Mouse (Mus musculus) CH12.LX (cell line): ENCODE results near the gene Slc22a15. TPM values are rescaled to one million over a fixed set of nuclear protein-coding genes. Genes with fewer than 3 reads are reported as not detected.

Experiments
- DNase-seq: peaks from one replicate; pipeline ENCODE4 v3.0.0-alpha.2; 2013; ENCODE audit errors: extremely low read depth
- H3K27ac ChIP-seq: 2 replicates; pipeline ENCODE4 v1.5.1; 2012; ENCODE audit warnings: low read depth, mild to moderate bottlenecking, control low read depth, moderate library complexity; ENCODE audit not compliant: insufficient read depth
- H3K27me3 ChIP-seq: replicated peaks from 2 replicates; pipeline ENCODE3; 2012; ENCODE audit warnings: inconsistent platforms
- H3K36me3 ChIP-seq, 2 experiments: replicated peaks in 1 of 2; 2 replicates each; pipeline versions ENCODE3 to v1.6.1; 2012; ENCODE audit warnings: inconsistent platforms in 1 of 2, low read length in 1 of 2, mild to moderate bottlenecking in 1 of 2, mixed read lengths in 1 of 2, moderate library complexity in 1 of 2; ENCODE audit not compliant: control insufficient read depth in 1 of 2, insufficient read depth in 1 of 2
- H3K4me1 ChIP-seq, 2 experiments: 2 replicates each; pipeline ENCODE4 v1.6.1; 2012; ENCODE audit warnings: inconsistent platforms in 1 of 2, moderate library complexity in 1 of 2; ENCODE audit not compliant: insufficient read depth in 2 of 2, control insufficient read depth in 1 of 2
- H3K4me2 ChIP-seq: 2 replicates; pipeline ENCODE4 v1.6.1; 2012; ENCODE audit warnings: low read depth, mild to moderate bottlenecking, control low read depth; ENCODE audit not compliant: poor library complexity, insufficient read depth, severe bottlenecking
- H3K4me3 ChIP-seq, 3 experiments: fragments of 150-350 bp in 1 of 3; sonication (generic) in 1 of 3; replicated peaks in 1 of 3; 2 replicates each; pipeline versions ENCODE3 to v1.5.1; 2011 to 2012; ENCODE audit warnings: low read depth in 2 of 3, low read length in 2 of 3, mild to moderate bottlenecking in 2 of 3, moderate library complexity in 2 of 3, control low read depth in 1 of 3, improper control_type of control experiment in 1 of 3, inconsistent platforms in 1 of 3, mixed read lengths in 1 of 3; ENCODE audit not compliant: poor library complexity in 1 of 3
- H3K79me2 ChIP-seq: replicated peaks from 2 replicates; pipeline ENCODE4 v1.6.1; 2012; ENCODE audit warnings: mild to moderate bottlenecking, moderate library complexity; ENCODE audit not compliant: control insufficient read depth, poor library complexity, insufficient read depth, severe bottlenecking; ENCODE audit errors: extremely low read depth
- H3K9ac ChIP-seq: 2 replicates; pipeline ENCODE4 v1.6.1; 2012; ENCODE audit warnings: low read depth, mild to moderate bottlenecking, control low read depth, moderate library complexity; ENCODE audit not compliant: insufficient read depth
- H3K9me3 ChIP-seq: replicated peaks from 2 replicates; pipeline ENCODE3; 2012; ENCODE audit warnings: low read length, inconsistent platforms, mixed read lengths
- BHLHE40 ChIP-seq: IDR thresholded peaks from 2 replicates; pipeline ENCODE4 v1.6.1; 2011; ENCODE audit warnings: mild to moderate bottlenecking, low read depth, low read length, improper control_type of control experiment
- CHD1 ChIP-seq: IDR thresholded peaks from 2 replicates; pipeline ENCODE4 v1.6.1; 2012; ENCODE audit warnings: low read depth, low read length, improper control_type of control experiment, inconsistent platforms
- CHD2 ChIP-seq: IDR thresholded peaks from 2 replicates; pipeline ENCODE4 v1.6.1; 2011; ENCODE audit warnings: low read length, improper control_type of control experiment
- E2F4 ChIP-seq: IDR thresholded peaks from 2 replicates; pipeline ENCODE4 v1.6.1; 2011; ENCODE audit warnings: low read depth, low read length, improper control_type of control experiment; ENCODE audit not compliant: insufficient replicate concordance
- EP300 ChIP-seq: IDR thresholded peaks from 2 replicates; pipeline ENCODE4 v1.6.1; 2011; ENCODE audit warnings: low read length, improper control_type of control experiment
- ETS1 ChIP-seq: conservative IDR thresholded peaks from 2 replicates; pipeline ENCODE4 v1.6.1; 2012; ENCODE audit warnings: low read depth, mild to moderate bottlenecking, inconsistent platforms, low read length, improper control_type of control experiment, moderate library complexity
- GABPA ChIP-seq: IDR thresholded peaks from 2 replicates; pipeline ENCODE4 v1.6.1; 2012; ENCODE audit warnings: low read depth, low read length, improper control_type of control experiment, inconsistent platforms; ENCODE audit not compliant: insufficient replicate concordance
- JUND ChIP-seq: conservative IDR thresholded peaks from 2 replicates; pipeline ENCODE4 v1.6.1; 2011; ENCODE audit warnings: low read depth, low read length, improper control_type of control experiment
- KAT2A ChIP-seq: IDR thresholded peaks from 2 replicates; pipeline ENCODE4 v1.6.1; 2012; ENCODE audit warnings: low read length, improper control_type of control experiment, inconsistent platforms; ENCODE audit not compliant: insufficient replicate concordance
- MAX ChIP-seq: IDR thresholded peaks from 2 replicates; pipeline ENCODE4 v1.6.1; 2011; ENCODE audit warnings: low read length, improper control_type of control experiment
- MAZ ChIP-seq: IDR thresholded peaks from 2 replicates; pipeline ENCODE4 v1.6.1; 2012; ENCODE audit warnings: low read depth, mild to moderate bottlenecking, inconsistent platforms, low read length, improper control_type of control experiment, moderate library complexity
- MEF2A ChIP-seq: IDR thresholded peaks from 2 replicates; pipeline ENCODE4 v1.6.1; 2014; ENCODE audit warnings: low read depth, mild to moderate bottlenecking, inconsistent platforms, low read length, improper control_type of control experiment, borderline replicate concordance
- MYC ChIP-seq: IDR thresholded peaks from 2 replicates; pipeline ENCODE4 v1.6.1; 2011; ENCODE audit warnings: low read depth, mild to moderate bottlenecking, improper control_type of control experiment, low read length
- NRF1 ChIP-seq: IDR thresholded peaks from 2 replicates; pipeline ENCODE4 v1.6.1; 2014; ENCODE audit warnings: low read depth, mild to moderate bottlenecking, inconsistent platforms, low read length, improper control_type of control experiment, moderate library complexity
- PAX5 ChIP-seq: IDR thresholded peaks from 2 replicates; pipeline ENCODE4 v1.6.1; 2012; ENCODE audit warnings: low read length, inconsistent platforms, mixed read lengths
- POLR2A ChIP-seq: IDR thresholded peaks from 2 replicates; pipeline ENCODE4 v1.6.1; 2011; ENCODE audit warnings: low read depth, mild to moderate bottlenecking, improper control_type of control experiment, low read length
- POLR2AphosphoS2 ChIP-seq: IDR thresholded peaks from 2 replicates; pipeline ENCODE4 v1.6.1; 2011; ENCODE audit warnings: low read depth, low read length, improper control_type of control experiment
- SIN3A ChIP-seq: IDR thresholded peaks from 2 replicates; pipeline ENCODE4 v1.6.1; 2012; ENCODE audit warnings: low read length, improper control_type of control experiment, inconsistent platforms
- TBP ChIP-seq: conservative IDR thresholded peaks from 2 replicates; pipeline ENCODE4 v1.6.1; 2011; ENCODE audit warnings: low read depth, low read length, improper control_type of control experiment
- dilution Hi-C: fragments of 300-500 bp; cut with MboI; formaldehyde crosslinking; loops from 2 replicates; pipeline ENCODE4 v1.14.3; 2020; ENCODE audit warnings: low sequenced_read_pairs; ENCODE audit not compliant: extremely low pct_unique_long_range_greater_than_20kb, extremely low pct_ligation_motif_present
- in situ Hi-C: fragments of 300-500 bp; cut with MboI; formaldehyde crosslinking; loops from 3 replicates; pipeline ENCODE4 v1.14.3; 2019; ENCODE audit warnings: low sequenced_read_pairs, low pct_ligation_motif_present, low pct_unique_long_range_greater_than_20kb, mixed read lengths
- polyA plus RNA-seq: library from polyadenylated mRNA; unstranded; fragments of >175 nt; gene quantifications from 2 replicates; pipeline ENCODE4 v1.2.1, GENCODE M21; 2012; ENCODE audit warnings: low read depth; ENCODE audit not compliant: insufficient read length
- total RNA-seq, 2 experiments: library from RNA; depleted of rRNA; stranded (reverse); fragments of 300-350 nt in 1 of 2; fragments of >200 nt in 1 of 2; gene quantifications; 2 replicates each; pipeline ENCODE4 v1.2.3; 2012 to 2014

The Slc22a15 gene
- total and polyA plus RNA-seq, 3 experiments: 1.8 to 7.6 (median 4.5) TPM

DNA sequence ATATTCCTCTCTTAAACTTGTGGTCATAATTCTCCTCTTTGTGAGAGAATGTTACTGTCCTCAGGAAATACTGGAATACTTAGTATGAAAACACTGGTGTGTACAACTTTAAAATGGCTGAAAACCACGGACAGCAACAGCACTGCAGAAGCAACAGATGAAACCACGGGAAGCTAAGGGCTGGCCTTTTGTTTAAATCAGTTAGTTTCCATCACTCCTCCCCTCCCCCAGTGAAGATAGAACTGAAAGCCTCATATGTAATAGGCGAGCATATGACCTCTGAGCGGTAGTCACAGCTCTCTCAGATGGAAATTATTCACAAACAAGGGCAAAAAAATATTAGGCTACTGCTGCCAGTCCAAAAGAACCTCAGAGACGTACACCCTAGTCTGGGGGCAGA lies 10.0 kb downstream of the Slc22a15 start:
- dilution Hi-C loops (no loop called here), in situ Hi-C loops (no loop called here)
- no peak for TF ChIP-seq BHLHE40
- TF ChIP-seq MYC: no peak
- no peak for TF ChIP-seq MAZ
- TF ChIP-seq ETS1: no peak
- TF ChIP-seq EP300: no peak
- no peak for TF ChIP-seq SIN3A
- no peak for TF ChIP-seq MEF2A
- TF ChIP-seq POLR2AphosphoS2: no peak
- Histone ChIP-seq H3K4me1 (peaks cover 16 to 27% of the 10 kb centered on the region in 2 experiments), H3K79me2 (no peaks in the 10 kb centered on the region; the same call in 1 of the 2 replicates), H3K36me3 (peaks cover 21 to 42% of the 10 kb centered on the region in 2 experiments), H3K27me3 (no peaks in the 10 kb centered on the region), H3K4me3 (no peak overlapping the region), H3K9ac (no peak overlapping the region), H3K27ac (no peak overlapping the region), H3K4me2 (no peak overlapping the region), H3K9me3 (no peaks in the 10 kb centered on the region)
- DNase-seq: no peak

DNA sequence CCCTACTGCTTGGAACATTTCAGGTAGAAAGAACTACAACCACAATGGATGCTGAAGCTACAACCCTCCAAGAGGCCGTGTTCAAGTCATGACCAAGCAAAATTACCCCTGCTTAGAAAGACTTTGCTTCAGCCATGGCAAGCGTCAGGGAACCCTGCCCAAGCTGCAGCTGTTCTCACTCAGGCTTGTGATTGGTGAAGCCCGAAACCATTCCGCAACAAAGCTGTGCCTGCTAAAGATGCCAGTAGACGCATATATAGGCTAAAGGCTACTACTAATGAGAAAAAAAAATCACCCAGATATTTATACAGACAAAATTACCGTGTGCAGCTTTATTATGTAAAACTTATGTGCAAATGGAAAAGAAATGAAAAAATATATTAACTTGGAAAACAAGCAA lies 12.2 kb downstream of the Slc22a15 start:
- no peak overlapping the region for H3K27ac ChIP-seq
- H3K4me2 ChIP-seq: no peak overlapping the region
- no peak overlapping the region for H3K4me3 ChIP-seq
- dilution Hi-C loops: no loop called here
- H3K9ac ChIP-seq: no peak overlapping the region
- peaks cover 21 to 53% of the 10 kb centered on the region in 2 experiments for H3K36me3 ChIP-seq
- peaks cover 7% of the 10 kb centered on the region for H3K9me3 ChIP-seq
- no peak for DNase-seq
- TF ChIP-seq GABPA: no peak
- no peak for TF ChIP-seq TBP
- no peak for TF ChIP-seq POLR2A
- no peak for TF ChIP-seq JUND
- no peak for TF ChIP-seq ETS1
- in situ Hi-C loops: no loop called here
- H3K27me3 ChIP-seq: no peaks in the 10 kb centered on the region
- no peaks in the 10 kb centered on the region; the same call in 1 of the 2 replicates for H3K79me2 ChIP-seq
- H3K4me1 ChIP-seq: peaks cover 10 to 11% of the 10 kb centered on the region in 2 experiments; a peak in 3 of 4 replicates

DNA sequence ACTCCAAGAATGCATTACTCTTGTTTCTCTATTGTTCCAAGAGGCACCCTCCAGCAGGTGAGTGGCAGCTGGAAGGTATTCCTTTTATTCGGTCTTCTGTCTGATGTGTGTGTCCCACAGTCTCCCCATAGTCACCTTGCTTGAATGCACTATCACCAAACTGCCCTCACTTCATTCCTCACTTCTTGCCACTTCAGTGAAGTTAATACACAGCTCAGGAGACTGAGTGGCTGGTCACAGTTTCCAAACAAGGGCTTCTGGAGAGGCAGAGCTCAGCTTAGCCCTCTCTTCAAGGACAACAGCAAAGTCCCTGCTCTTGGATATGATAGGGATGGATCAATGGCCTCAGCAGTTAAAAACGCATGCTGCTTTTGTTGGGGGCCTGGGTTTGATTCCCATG lies 17.2 kb downstream of the Slc22a15 start:
- no peak overlapping the region for H3K4me2 ChIP-seq
- TF ChIP-seq CHD1: no peak
- no peak for TF ChIP-seq PAX5
- no peak for TF ChIP-seq MAX
- no peak for TF ChIP-seq E2F4
- no peak for TF ChIP-seq KAT2A
- no peak for TF ChIP-seq CHD2
- TF ChIP-seq MEF2A: no peak
- TF ChIP-seq NRF1: no peak

More for the DNA sequence above, 17.2 kb downstream of the Slc22a15 start:
- H3K9ac ChIP-seq: no peak overlapping the region
- in situ Hi-C loops (no loop called here), dilution Hi-C loops (no loop called here)
- no peak overlapping the region for H3K4me3 ChIP-seq
- no peaks in the 10 kb centered on the region for H3K27me3 ChIP-seq
- peaks cover 7% of the 10 kb centered on the region for H3K9me3 ChIP-seq
- H3K36me3 ChIP-seq: peaks cover 7 to 41% of the 10 kb centered on the region in 2 experiments
- DNase-seq: no peak
- H3K79me2 ChIP-seq: no peaks in the 10 kb centered on the region
- no peak overlapping the region for H3K27ac ChIP-seq
- H3K4me1 ChIP-seq: no peaks in the 10 kb centered on the region
